Mouse (Mus musculus): ENCODE measurements at regions not wholly inside any gene's neighbourhood (a gene's known extent, or its start where the extent isn't known, plus 50 kb on each side); places are given as distances from the start of the nearest gene placed in this dataset.

DNA sequence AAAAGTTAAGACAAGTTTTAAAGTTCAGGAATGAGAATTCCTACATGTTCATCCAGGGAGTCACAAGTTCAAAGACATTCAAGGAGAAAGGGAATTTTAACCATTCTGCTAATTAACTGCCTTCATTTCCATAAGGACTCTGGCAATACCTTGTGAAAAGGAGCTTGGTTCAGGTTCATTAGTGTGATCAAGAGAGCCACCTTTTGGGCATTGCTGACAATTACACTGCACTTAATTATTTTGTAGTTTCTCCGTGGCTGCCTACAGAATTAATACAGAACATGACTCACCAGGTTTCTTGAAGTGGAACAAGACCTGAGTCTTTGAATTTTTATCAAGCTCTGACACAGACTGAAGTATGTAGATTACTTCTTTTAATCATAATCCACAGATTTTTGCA, 52.4 kb upstream of the Ankef1 start:
- in situ Hi-C loops (cut with MboI; ENCODE audit: low pct_unique_long_range_greater_than_20kb in 1 of 2, low sequenced_read_pairs in 2 of 2, unreplicated experiment in 1 of 2) = loop anchor here in 1 of 2 experiments (25.0 kb wide), 1 partner anchor 287 kb away; no protein-coding TSS in a partner anchor
